Mouse (Mus musculus): ENCODE data around the gene Mrpl57.

The Mrpl57 gene

DNA sequence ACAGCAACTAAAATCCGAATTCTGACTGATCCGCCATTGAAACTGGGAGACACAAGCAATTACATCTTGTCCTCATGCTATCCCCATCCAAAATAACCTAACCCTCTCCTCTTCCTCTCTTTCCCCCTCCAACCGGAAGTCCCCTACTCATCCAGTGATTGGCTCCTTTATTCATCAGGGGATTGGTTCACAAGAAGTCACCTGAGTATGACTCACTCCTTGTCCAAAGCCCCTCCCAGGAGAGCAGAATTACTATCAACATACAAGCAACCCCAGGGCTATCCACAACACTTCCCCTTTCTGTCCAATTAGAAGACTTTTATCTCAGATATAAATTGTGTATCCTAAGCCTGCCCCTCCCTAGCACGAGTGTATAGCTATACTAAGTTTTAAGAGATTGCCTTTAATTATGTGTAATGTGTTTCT, 36.0 kb downstream of the Mrpl57 start:
- DNase-seq = no peak

DNA sequence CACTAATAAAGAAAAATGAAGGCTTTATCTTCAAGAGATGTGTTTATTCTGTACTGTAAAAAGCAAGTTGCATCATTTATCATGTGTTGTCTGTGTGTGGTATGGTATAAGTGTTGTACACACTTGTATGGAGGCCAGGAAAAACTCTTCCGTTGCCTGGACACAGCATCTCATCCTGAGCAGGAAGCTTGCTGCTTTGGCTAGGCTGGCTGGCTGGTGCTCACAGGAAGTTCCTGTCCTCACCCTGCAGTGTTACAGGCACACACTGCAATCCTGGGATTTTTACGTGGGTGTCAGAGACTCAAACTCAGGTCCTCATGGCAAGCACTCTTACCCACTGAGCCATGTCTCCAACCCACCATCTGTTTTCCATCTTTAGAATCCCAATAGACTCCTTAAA, 37.1 kb downstream of the Mrpl57 start:
- no peak for DNase-seq

DNA sequence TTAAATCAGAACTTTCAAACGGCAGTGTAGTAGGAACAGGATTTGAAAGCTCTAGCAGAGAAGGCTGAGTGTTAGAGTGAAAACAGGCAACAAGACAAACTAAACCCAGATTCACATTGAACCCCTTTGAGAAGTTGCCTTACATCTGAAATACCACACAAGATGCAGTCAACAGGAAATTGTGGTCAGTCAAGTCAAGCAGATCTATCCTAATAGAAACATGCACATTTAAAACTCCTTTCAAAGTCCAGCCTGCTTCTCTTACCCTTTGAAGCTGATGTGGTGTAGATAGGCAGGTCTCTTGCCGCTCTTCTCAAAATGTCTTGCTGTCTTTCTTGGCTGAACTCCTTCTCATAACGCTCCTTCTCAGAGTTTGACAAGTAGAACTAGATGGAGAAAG, 39.2 kb downstream of the Mrpl57 start:
- DNase-seq = no peak

GRCm38 (mm10) chr14:57866676-57867276, 40.7 kb downstream of the Mrpl57 start:
- no peak for DNase-seq

GRCm38 (mm10) chr14:57877921-57878320, 51.9 kb downstream of the Mrpl57 start:
- DNase-seq = no peak
